Mouse (Mus musculus) lung, embryonic 16.5 days (tissue): ENCODE results near the gene Lima1. TPM values are rescaled to one million over a fixed set of nuclear protein-coding genes. Genes with fewer than 3 reads are reported as not detected.
A peak's percentile ranks its signal among the peaks of the same experiment; 100 is the strongest.

Experiments
- ATAC-seq: fragments of 200-750 bp; cut with Nextera tagmentation; 2 replicates; pipeline ENCODE4 v1.8.0; 2017; ENCODE audit warnings: low read depth, mild to moderate bottlenecking, moderate library complexity
- H3K27ac ChIP-seq: fragments of 300-500 bp; sonication (generic); 2 replicates; pipeline ENCODE4 v1.5.1; 2014; ENCODE audit warnings: mild to moderate bottlenecking, control low read depth, low read length
- H3K27me3 ChIP-seq: fragments of 300-500 bp; sonication (generic); 2 replicates; pipeline ENCODE4 v1.6.1; 2014; ENCODE audit warnings: low read depth, low read length, mixed read lengths; ENCODE audit not compliant: control insufficient read depth, insufficient read depth
- H3K36me3 ChIP-seq: fragments of 300-500 bp; sonication (generic); 2 replicates; pipeline ENCODE4 v1.6.1; 2014; ENCODE audit warnings: low read length; ENCODE audit not compliant: control insufficient read depth, insufficient read depth
- H3K4me1 ChIP-seq: fragments of 300-500 bp; sonication (generic); replicated peaks from 2 replicates; pipeline ENCODE4 v1.6.1; 2014; ENCODE audit warnings: low read length, mixed read lengths; ENCODE audit not compliant: control insufficient read depth, insufficient read depth
- H3K4me2 ChIP-seq: fragments of 300-500 bp; sonication (generic); 2 replicates; pipeline ENCODE4 v1.6.1; 2014; ENCODE audit warnings: low read depth, low read length, control low read depth
- H3K4me3 ChIP-seq: fragments of 300-500 bp; sonication (generic); 2 replicates; pipeline ENCODE4 v1.5.1; 2014; ENCODE audit warnings: mild to moderate bottlenecking, low read length, control low read depth
- H3K9ac ChIP-seq: fragments of 300-500 bp; sonication (generic); 2 replicates; pipeline ENCODE4 v1.6.1; 2014; ENCODE audit warnings: low read length, control low read depth
- H3K9me3 ChIP-seq: fragments of 300-500 bp; sonication (generic); 2 replicates; pipeline ENCODE4 v1.6.1; 2016; ENCODE audit warnings: low read length; ENCODE audit not compliant: control insufficient read depth
- WGBS: fragments of 180-500 bp; shearing (Covaris S2); extraction: QIAGEN DNeasy Blood & Tissue Kit; methylation state at CpG from one replicate; pipeline ENCODE4 v1.1.7; 2014; 5-methylcytosine and 5-hydroxymethylcytosine counted together
- polyA plus RNA-seq: library from polyadenylated mRNA; unstranded; fragments of >200 nt; fragmentation: Nextera tagmentation; extraction: Ambion mirVana; gene quantifications from 2 replicates; pipeline ENCODE4 v1.2.1, GENCODE M21; 2015

The Lima1 gene
- polyA plus RNA-seq, 1 experiment from 2014 or later = 47.0 TPM

- Histone ChIP-seq H3K27me3 (no peaks in the 10 kb centered on the region), H3K4me2 (no peak overlapping the region), H3K27ac (no peak overlapping the region; the same call in 1 of the 2 replicates), H3K36me3 (no peaks in the 10 kb centered on the region), H3K4me1 (peaks cover 24% of the 10 kb centered on the region), H3K9me3 (no peaks in the 10 kb centered on the region), H3K9ac (no peak overlapping the region), H3K4me3 (no peak overlapping the region)
- 14% methylated on average over 8 of the region's 8 CpGs for WGBS
- ATAC-seq = peak; percentile 39; the same call in 1 of the 2 replicates
These were observed 27.3 kb downstream of the Lima1 start for GRCm38 (mm10) chr15:99847937-99848336.

DNA sequence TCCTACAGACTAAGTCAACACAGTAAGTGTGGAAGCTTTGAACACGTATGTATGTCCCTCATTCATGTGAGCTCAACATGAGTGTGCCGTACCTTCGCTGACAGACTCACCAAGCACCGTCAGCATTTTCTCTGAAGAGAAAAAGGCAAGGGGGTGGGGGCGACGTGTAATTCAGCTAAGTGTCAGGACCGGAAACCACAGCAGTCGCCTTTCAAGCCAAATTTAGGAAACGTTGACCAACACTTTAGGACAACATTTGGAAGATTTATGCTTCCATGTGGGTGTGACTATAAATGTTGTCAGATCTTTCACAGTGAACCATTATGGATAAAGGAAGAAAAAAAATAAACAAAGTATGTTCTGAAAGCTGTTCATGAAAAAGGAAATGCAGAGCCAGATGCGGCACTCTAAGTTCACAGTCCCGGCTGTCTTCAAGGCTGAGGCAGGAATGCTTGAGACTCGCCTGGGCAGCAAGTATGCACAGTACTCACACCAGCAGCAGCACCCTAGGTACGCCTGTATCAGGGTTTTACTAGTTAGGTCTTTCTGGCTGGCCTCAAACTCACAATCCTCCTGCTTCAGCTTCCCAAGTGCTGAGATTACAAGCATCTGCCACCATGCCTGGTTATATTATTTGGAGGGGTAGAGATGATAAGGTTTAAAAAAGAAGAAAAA lies 27.9 kb downstream of the Lima1 start:
- Histone ChIP-seq H3K9me3 (no peaks in the 10 kb centered on the region), H3K27ac (no peak overlapping the region; the same call in 1 of the 2 replicates), H3K36me3 (no peaks in the 10 kb centered on the region), H3K9ac (no peak overlapping the region), H3K27me3 (no peaks in the 10 kb centered on the region), H3K4me2 (peak overlapping the region; percentile 31), H3K4me3 (no peak overlapping the region), H3K4me1 (peaks cover 24% of the 10 kb centered on the region)
- WGBS = 12% methylated on average over 13 of the region's 13 CpGs
- peak; percentile 45 for ATAC-seq

GRCm38 (mm10) chr15:99846633-99847032 lies 28.6 kb downstream of the Lima1 start:
- peak; percentile 62 for ATAC-seq
- H3K4me2 ChIP-seq = peak overlapping the region; percentile 31

GRCm38 (mm10) chr15:99843856-99844255 lies 31.4 kb downstream of the Lima1 start:
- no peak overlapping the region for H3K4me3 ChIP-seq
- 78% methylated on average over 3 of the region's 3 CpGs for WGBS
- no peaks in the 10 kb centered on the region for H3K27me3 ChIP-seq
- no peaks in the 10 kb centered on the region for H3K9me3 ChIP-seq
- no peak overlapping the region for H3K27ac ChIP-seq
- H3K9ac ChIP-seq = no peak overlapping the region
- H3K4me2 ChIP-seq = no peak overlapping the region
- ATAC-seq = no peak
- peaks cover 24% of the 10 kb centered on the region for H3K4me1 ChIP-seq
- no peaks in the 10 kb centered on the region for H3K36me3 ChIP-seq

More at GRCm38 (mm10) chr15:99846633-99847032, 28.6 kb downstream of the Lima1 start:
- H3K9ac ChIP-seq = no peak overlapping the region
- H3K27me3 ChIP-seq = no peaks in the 10 kb centered on the region
- peak overlapping the region; percentile 34 for H3K27ac ChIP-seq
- no peak overlapping the region for H3K4me3 ChIP-seq
- 21% methylated on average over 6 of the region's 6 CpGs for WGBS
- peaks cover 24% of the 10 kb centered on the region for H3K4me1 ChIP-seq
- H3K9me3 ChIP-seq = no peaks in the 10 kb centered on the region
- H3K36me3 ChIP-seq = no peaks in the 10 kb centered on the region

GRCm38 (mm10) chr15:99839910-99840309 lies 35.3 kb downstream of the Lima1 start:
- Histone ChIP-seq H3K4me3 (no peak overlapping the region), H3K9ac (no peak overlapping the region), H3K27me3 (no peaks in the 10 kb centered on the region), H3K27ac (no peak overlapping the region), H3K9me3 (no peaks in the 10 kb centered on the region), H3K36me3 (no peaks in the 10 kb centered on the region), H3K4me1 (no peaks in the 10 kb centered on the region; the same call in 1 of the 2 replicates), H3K4me2 (no peak overlapping the region)
- WGBS = 50% methylated on average over 2 of the region's 2 CpGs
- ATAC-seq = peak; percentile 57; the same call in 1 of the 2 replicates

GRCm38 (mm10) chr15:99839165-99839840 lies 36.0 kb downstream of the Lima1 start:
- H3K4me1 ChIP-seq = no peaks in the 10 kb centered on the region; the same call in 1 of the 2 replicates
- H3K9me3 ChIP-seq = no peaks in the 10 kb centered on the region
- H3K4me2 ChIP-seq = no peak overlapping the region
- ATAC-seq = no peak
- H3K9ac ChIP-seq = no peak overlapping the region
- 79% methylated on average over 13 of the region's 13 CpGs for WGBS
- no peak overlapping the region for H3K4me3 ChIP-seq
- H3K27me3 ChIP-seq = no peaks in the 10 kb centered on the region
- H3K27ac ChIP-seq = no peak overlapping the region
- H3K36me3 ChIP-seq = no peaks in the 10 kb centered on the region

GRCm38 (mm10) chr15:99837561-99837960 lies 37.7 kb downstream of the Lima1 start:
- no peak for ATAC-seq
- Histone ChIP-seq H3K4me3 (no peak overlapping the region), H3K4me1 (no peaks in the 10 kb centered on the region; the same call in 1 of the 2 replicates), H3K36me3 (no peaks in the 10 kb centered on the region), H3K9me3 (no peaks in the 10 kb centered on the region), H3K27ac (no peak overlapping the region), H3K9ac (no peak overlapping the region), H3K27me3 (no peaks in the 10 kb centered on the region), H3K4me2 (no peak overlapping the region)
- 65% methylated on average over 7 of the region's 7 CpGs for WGBS

- no peak for ATAC-seq
- no peak overlapping the region for H3K4me2 ChIP-seq
- H3K4me1 ChIP-seq = no peaks in the 10 kb centered on the region; the same call in 1 of the 2 replicates
These were observed 40.1 kb downstream of the Lima1 start for GRCm38 (mm10) chr15:99835191-99835590.

GRCm38 (mm10) chr15:99834681-99835080 lies 40.6 kb downstream of the Lima1 start:
- Histone ChIP-seq H3K4me1 (no peaks in the 10 kb centered on the region; the same call in 1 of the 2 replicates), H3K27ac (no peak overlapping the region), H3K9me3 (no peaks in the 10 kb centered on the region), H3K36me3 (no peaks in the 10 kb centered on the region), H3K4me2 (no peak overlapping the region), H3K27me3 (no peaks in the 10 kb centered on the region), H3K4me3 (no peak overlapping the region), H3K9ac (no peak overlapping the region)
- ATAC-seq = no peak
- 85% methylated on average over 3 of the region's 3 CpGs for WGBS

More at GRCm38 (mm10) chr15:99835191-99835590, 40.1 kb downstream of the Lima1 start:
- no peak overlapping the region for H3K9ac ChIP-seq
- H3K36me3 ChIP-seq = no peaks in the 10 kb centered on the region
- no peak overlapping the region for H3K27ac ChIP-seq
- H3K9me3 ChIP-seq = no peaks in the 10 kb centered on the region
- WGBS = 55% methylated on average over 9 of the region's 9 CpGs
- H3K27me3 ChIP-seq = no peaks in the 10 kb centered on the region
- no peak overlapping the region for H3K4me3 ChIP-seq
